Mouse (Mus musculus) embryonic facial prominence, embryonic 13.5 days (tissue): Measurements from ENCODE around the gene Ptpa. TPM values are rescaled to one million over a fixed set of nuclear protein-coding genes. Genes with fewer than 3 reads are reported as not detected.

Experiments used
- ATAC-seq: fragments of 200-750 bp; cut with Nextera tagmentation; 2 replicates; pipeline ENCODE4 v1.8.0; 2017; ENCODE audit warnings: low read depth; ENCODE audit not compliant: insufficient number of reproducible peaks, insufficient read depth, low FRiP score, low TSS enrichment
- H3K27ac ChIP-seq: fragments of 300-500 bp; sonication (generic); 2 replicates; pipeline ENCODE4 v1.5.1; 2015; ENCODE audit warnings: moderate library complexity, mild to moderate bottlenecking, inconsistent platforms
- H3K27me3 ChIP-seq: fragments of 300-500 bp; sonication (generic); 2 replicates; pipeline ENCODE4 v1.6.1; 2015; ENCODE audit warnings: mild to moderate bottlenecking, inconsistent platforms
- H3K36me3 ChIP-seq: fragments of 300-500 bp; sonication (generic); 2 replicates; pipeline ENCODE4 v1.6.1; 2015; ENCODE audit warnings: mild to moderate bottlenecking, inconsistent platforms
- H3K4me1 ChIP-seq: fragments of 300-500 bp; sonication (generic); 2 replicates; pipeline ENCODE4 v1.6.1; 2015; ENCODE audit warnings: inconsistent platforms
- H3K4me2 ChIP-seq: fragments of 300-500 bp; sonication (generic); 2 replicates; pipeline ENCODE4 v1.6.1; 2015; ENCODE audit warnings: moderate library complexity, mild to moderate bottlenecking, inconsistent platforms
- H3K4me3 ChIP-seq: fragments of 300-500 bp; sonication (generic); 2 replicates; pipeline ENCODE4 v1.5.1; 2015; ENCODE audit warnings: mild to moderate bottlenecking, inconsistent platforms
- H3K9ac ChIP-seq: fragments of 300-500 bp; sonication (generic); 2 replicates; pipeline ENCODE4 v1.6.1; 2015; ENCODE audit warnings: mild to moderate bottlenecking, inconsistent platforms
- H3K9me3 ChIP-seq: fragments of 300-500 bp; sonication (generic); 2 replicates; pipeline ENCODE4 v1.6.1; 2016; ENCODE audit warnings: inconsistent platforms
- WGBS: fragments of 180-500 bp; shearing (Covaris S2); methylation state at CpG from one replicate; pipeline ENCODE4 v1.1.7; 2015; ENCODE audit warnings: mixed read lengths; 5-methylcytosine and 5-hydroxymethylcytosine counted together
- polyA plus RNA-seq: library from polyadenylated mRNA; unstranded; fragments of >200 nt; fragmentation: Nextera tagmentation; extraction: Ambion mirVana; gene quantifications from 2 replicates; pipeline ENCODE4 v1.2.1, GENCODE M21; 2015

Ptpa gene
- polyA plus RNA-seq, 1 experiment from 2014 or later: 163 TPM

GRCm38 (mm10) chr2:30451525-30451924 is 35.7 kb downstream of the Ptpa start:
- peaks cover 14% of the 10 kb centered on the region for H3K4me1 ChIP-seq
- no peak overlapping the region for H3K27ac ChIP-seq
- no peak for ATAC-seq
- WGBS: 79% methylated on average over 3 of the region's 3 CpGs
- H3K36me3 ChIP-seq: peaks cover 61% of the 10 kb centered on the region
- H3K27me3 ChIP-seq: no peaks in the 10 kb centered on the region
- H3K9me3 ChIP-seq: peaks cover 7% of the 10 kb centered on the region; the same call in 1 of the 2 replicates
- H3K9ac ChIP-seq: 0 out of 2 replicates have a peak overlapping the region, but pooled peaks have one; percentile 2
- no peak overlapping the region for H3K4me3 ChIP-seq
- H3K4me2 ChIP-seq: no peak overlapping the region

DNA sequence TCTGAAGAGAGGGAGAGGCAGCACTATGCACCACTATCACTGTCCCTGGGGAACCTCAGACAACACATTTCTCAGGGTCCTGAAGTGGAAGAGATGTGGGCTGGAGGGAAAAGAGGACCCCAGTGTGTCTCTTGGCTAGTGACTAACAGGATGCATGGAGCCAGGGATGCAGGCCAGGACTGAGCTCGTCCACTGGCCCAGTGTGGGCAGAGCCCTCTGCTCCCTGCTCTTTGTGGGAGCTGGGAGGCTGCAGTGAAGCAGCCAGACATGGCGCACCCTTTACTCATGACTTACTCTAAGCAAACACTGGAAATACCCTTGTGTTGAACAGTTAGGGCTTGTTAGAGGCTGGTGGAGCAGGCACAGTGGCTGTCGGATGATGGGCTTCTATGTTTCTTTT is 37.7 kb downstream of the Ptpa start:
- Histone ChIP-seq H3K36me3 (peaks cover 41% of the 10 kb centered on the region), H3K9me3 (peaks cover 7% of the 10 kb centered on the region; the same call in 1 of the 2 replicates), H3K4me2 (no peak overlapping the region), H3K4me1 (peaks cover 16% of the 10 kb centered on the region; the same call in 1 of the 2 replicates), H3K4me3 (no peak overlapping the region), H3K27me3 (no peaks in the 10 kb centered on the region), H3K9ac (no peak overlapping the region), H3K27ac (peak overlapping the region; percentile 16; the same call in 1 of the 2 replicates)
- WGBS: 88% methylated on average over 3 of the region's 3 CpGs
- ATAC-seq: no peak

- Histone ChIP-seq H3K9me3 (peaks cover 4% of the 10 kb centered on the region; the same call in 1 of the 2 replicates), H3K27me3 (no peaks in the 10 kb centered on the region), H3K4me2 (no peak overlapping the region), H3K36me3 (peaks cover 38% of the 10 kb centered on the region), H3K4me3 (no peak overlapping the region), H3K4me1 (peaks cover 16% of the 10 kb centered on the region; the same call in 1 of the 2 replicates), H3K27ac (no peak overlapping the region), H3K9ac (no peak overlapping the region)
- no peak for ATAC-seq
- 86% methylated on average over 5 of the region's 5 CpGs for WGBS
Measured at GRCm38 (mm10) chr2:30454587-30454986, 38.7 kb downstream of the Ptpa start.

- Histone ChIP-seq H3K27ac (no peak overlapping the region), H3K27me3 (no peaks in the 10 kb centered on the region), H3K4me1 (peaks cover 14% of the 10 kb centered on the region; the same call in 1 of the 2 replicates), H3K36me3 (peaks cover 24% of the 10 kb centered on the region), H3K9ac (no peak overlapping the region), H3K4me3 (no peak overlapping the region), H3K9me3 (no peaks in the 10 kb centered on the region), H3K4me2 (no peak overlapping the region)
- ATAC-seq: no peak
- WGBS: 73% methylated on average over 13 of the region's 13 CpGs
Measured at GRCm38 (mm10) chr2:30456104-30456980, 40.5 kb downstream of the Ptpa start.

GRCm38 (mm10) chr2:30458349-30458748 is 42.5 kb downstream of the Ptpa start:
- H3K27me3 ChIP-seq: no peaks in the 10 kb centered on the region
- H3K4me1 ChIP-seq: peaks cover 16% of the 10 kb centered on the region
- no peaks in the 10 kb centered on the region for H3K9me3 ChIP-seq
- no peak overlapping the region for H3K4me3 ChIP-seq
- H3K36me3 ChIP-seq: peaks cover 18% of the 10 kb centered on the region
- WGBS: 84% methylated on average over 6 of the region's 6 CpGs
- peak overlapping the region; percentile 48; the same call in 1 of the 2 replicates for H3K27ac ChIP-seq
- H3K4me2 ChIP-seq: no peak overlapping the region
- ATAC-seq: no peak
- no peak overlapping the region for H3K9ac ChIP-seq

GRCm38 (mm10) chr2:30459241-30459640 is 43.4 kb downstream of the Ptpa start:
- Histone ChIP-seq H3K4me2 (no peak overlapping the region), H3K4me3 (no peak overlapping the region), H3K27ac (no peak overlapping the region), H3K4me1 (peaks cover 25% of the 10 kb centered on the region), H3K9me3 (no peaks in the 10 kb centered on the region), H3K9ac (no peak overlapping the region), H3K36me3 (peaks cover 9% of the 10 kb centered on the region), H3K27me3 (no peaks in the 10 kb centered on the region)
- no peak for ATAC-seq
- WGBS: 91% methylated on average over 6 of the region's 6 CpGs

- peak overlapping the region; percentile 60 for H3K4me2 ChIP-seq
- peak; percentile 48 for ATAC-seq
- WGBS: 25% methylated on average over 5 of the region's 5 CpGs
- peak overlapping the region; percentile 49 for H3K9ac ChIP-seq
- peak overlapping the region; percentile 27 for H3K4me3 ChIP-seq
- H3K9me3 ChIP-seq: no peaks in the 10 kb centered on the region
- peaks cover 6% of the 10 kb centered on the region; the same call in 1 of the 2 replicates for H3K36me3 ChIP-seq
- no peaks in the 10 kb centered on the region for H3K27me3 ChIP-seq
- H3K27ac ChIP-seq: peak overlapping the region; percentile 87
- peaks cover 38% of the 10 kb centered on the region for H3K4me1 ChIP-seq
Measured at GRCm38 (mm10) chr2:30463341-30463761, 47.5 kb downstream of the Ptpa start.

DNA sequence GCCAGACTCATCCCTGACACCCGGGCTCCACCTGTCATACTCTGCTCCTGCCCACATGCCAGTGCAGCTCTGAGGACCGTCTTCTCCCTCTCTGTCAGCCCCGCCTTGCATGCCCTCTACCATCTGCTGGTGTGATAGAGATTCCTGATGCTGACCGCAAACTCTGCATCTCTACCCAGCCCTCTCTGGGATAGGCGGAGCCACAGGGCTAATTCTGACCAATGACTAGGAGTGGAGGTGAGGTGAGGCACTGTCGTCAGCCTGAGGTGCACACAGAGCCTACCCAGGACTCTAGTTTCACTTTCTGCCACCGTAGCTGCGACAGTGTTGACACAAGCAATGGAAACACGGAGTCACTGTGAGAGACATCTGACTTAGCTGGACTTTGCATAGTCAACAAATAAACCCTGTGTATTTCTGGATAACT is 48.1 kb downstream of the Ptpa start:
- Histone ChIP-seq H3K4me3 (peak overlapping the region; percentile 27), H3K4me1 (peaks cover 43% of the 10 kb centered on the region), H3K9me3 (no peaks in the 10 kb centered on the region), H3K9ac (peak overlapping the region; percentile 49), H3K27ac (peak overlapping the region; percentile 87), H3K36me3 (peaks cover 5% of the 10 kb centered on the region; the same call in 1 of the 2 replicates), H3K4me2 (peak overlapping the region; percentile 60), H3K27me3 (no peaks in the 10 kb centered on the region)
- WGBS: 4% methylated on average over 9 of the region's 9 CpGs
- ATAC-seq: peak; percentile 72

GRCm38 (mm10) chr2:30464411-30464810 is 48.6 kb downstream of the Ptpa start:
- peak overlapping the region; percentile 60 for H3K4me2 ChIP-seq
- ATAC-seq: no peak
- 66% methylated on average over 5 of the region's 5 CpGs for WGBS
- peak overlapping the region; percentile 27 for H3K4me3 ChIP-seq
- H3K27ac ChIP-seq: peak overlapping the region; percentile 87
- peaks cover 47% of the 10 kb centered on the region for H3K4me1 ChIP-seq
- H3K9me3 ChIP-seq: no peaks in the 10 kb centered on the region
- no peaks in the 10 kb centered on the region for H3K36me3 ChIP-seq
- H3K27me3 ChIP-seq: no peaks in the 10 kb centered on the region
- H3K9ac ChIP-seq: peak overlapping the region; percentile 49; the same call in 1 of the 2 replicates

GRCm38 (mm10) chr2:30466787-30467186 is 50.9 kb downstream of the Ptpa start:
- 52% methylated on average over 4 of the region's 4 CpGs for WGBS

GRCm38 (mm10) chr2:30469009-30469408 is 53.2 kb downstream of the Ptpa start:
- peak overlapping the region; percentile 100; the same call in 1 of the 2 replicates for H3K9ac ChIP-seq
- no peaks in the 10 kb centered on the region for H3K27me3 ChIP-seq
- no peak for ATAC-seq
- peaks cover 53% of the 10 kb centered on the region for H3K4me1 ChIP-seq
- no peaks in the 10 kb centered on the region for H3K36me3 ChIP-seq
- WGBS: 49% methylated on average over 6 of the region's 6 CpGs
- peak overlapping the region; percentile 99; the same call in 1 of the 2 replicates for H3K4me3 ChIP-seq
- H3K9me3 ChIP-seq: no peaks in the 10 kb centered on the region
- H3K27ac ChIP-seq: no peak overlapping the region
- peak overlapping the region; percentile 96 for H3K4me2 ChIP-seq

More at GRCm38 (mm10) chr2:30466787-30467186, 50.9 kb downstream of the Ptpa start:
- no peak overlapping the region for H3K4me3 ChIP-seq
- peak overlapping the region; percentile 57; the same call in 1 of the 2 replicates for H3K27ac ChIP-seq
- peaks cover 64% of the 10 kb centered on the region for H3K4me1 ChIP-seq
- H3K4me2 ChIP-seq: no peak overlapping the region
- no peak for ATAC-seq
- H3K9me3 ChIP-seq: no peaks in the 10 kb centered on the region
- H3K27me3 ChIP-seq: no peaks in the 10 kb centered on the region
- no peaks in the 10 kb centered on the region for H3K36me3 ChIP-seq
- H3K9ac ChIP-seq: no peak overlapping the region
